Mouse (Mus musculus) C2C12 (cell line): Measurements from ENCODE around the gene Fyn. TPM values are rescaled to one million over a fixed set of nuclear protein-coding genes. Genes with fewer than 3 reads are reported as not detected.
A peak's percentile ranks its signal among the peaks of the same experiment; 100 is the strongest.

Experiments used
- H3K27me3 ChIP-seq: one replicate; pipeline ENCODE4 v1.6.1; 2011; ENCODE audit not compliant: control insufficient read depth, insufficient read depth, insufficient read length
- H3K36me3 ChIP-seq: one replicate; pipeline ENCODE4 v1.6.1; 2011; ENCODE audit not compliant: control insufficient read depth, insufficient read depth
- H3K4me3 ChIP-seq: one replicate; pipeline ENCODE4 v1.5.1; 2011; ENCODE audit warnings: mild to moderate bottlenecking, control low read depth; ENCODE audit not compliant: poor library complexity, insufficient read depth, severe bottlenecking
- H3K79me2 ChIP-seq: one replicate; pipeline ENCODE4 v1.6.1; 2011; ENCODE audit not compliant: control insufficient read depth, insufficient read depth
- H3K79me3 ChIP-seq: one replicate; pipeline ENCODE4 v1.6.1; 2011; ENCODE audit warnings: low read depth, control low read depth
- H3ac ChIP-seq: one replicate; pipeline ENCODE3; 2011; ENCODE audit warnings: low read depth; ENCODE audit not compliant: control insufficient read depth, insufficient read length
- CEBPB ChIP-seq: IDR thresholded peaks from one replicate; pipeline ENCODE4 v1.6.1; 2011; ENCODE audit warnings: low read depth, mild to moderate bottlenecking, control low read depth, moderate library complexity
- CTCF ChIP-seq: IDR thresholded peaks from one replicate; pipeline ENCODE4 v1.5.1; 2011; ENCODE audit not compliant: control insufficient read depth, insufficient read depth, insufficient read length
- FOSL1 ChIP-seq: IDR thresholded peaks from one replicate; pipeline ENCODE4 v1.8.0; 2011; ENCODE audit warnings: mild to moderate bottlenecking, low read length; ENCODE audit not compliant: poor library complexity, insufficient read depth, severe bottlenecking
- MAX ChIP-seq: IDR thresholded peaks from one replicate; pipeline ENCODE4 v1.6.1; 2011; ENCODE audit warnings: mild to moderate bottlenecking, control low read depth
- MYOD1 ChIP-seq: IDR thresholded peaks from one replicate; pipeline ENCODE4 v1.6.1; 2011; ENCODE audit warnings: low read depth; ENCODE audit not compliant: control insufficient read depth, insufficient read length
- MYOG ChIP-seq: IDR thresholded peaks from one replicate; pipeline ENCODE4 v1.6.1; 2011; ENCODE audit not compliant: control insufficient read depth, insufficient read length; ENCODE audit errors: extremely low read depth
- USF1 ChIP-seq: IDR thresholded peaks from one replicate; pipeline ENCODE4 v1.6.1; 2011; ENCODE audit warnings: low read depth, mild to moderate bottlenecking, control low read depth, moderate library complexity
- polyA plus RNA-seq: library from polyadenylated mRNA; unstranded; fragments of >200 nt; fragmentation: generic; extraction: Trizol; gene quantifications from one replicate; pipeline ENCODE4 v1.2.1, GENCODE M21; 2012; ENCODE audit warnings: missing spikeins

Gene Fyn
- polyA plus RNA-seq, 1 experiment: 16.1 TPM

DNA sequence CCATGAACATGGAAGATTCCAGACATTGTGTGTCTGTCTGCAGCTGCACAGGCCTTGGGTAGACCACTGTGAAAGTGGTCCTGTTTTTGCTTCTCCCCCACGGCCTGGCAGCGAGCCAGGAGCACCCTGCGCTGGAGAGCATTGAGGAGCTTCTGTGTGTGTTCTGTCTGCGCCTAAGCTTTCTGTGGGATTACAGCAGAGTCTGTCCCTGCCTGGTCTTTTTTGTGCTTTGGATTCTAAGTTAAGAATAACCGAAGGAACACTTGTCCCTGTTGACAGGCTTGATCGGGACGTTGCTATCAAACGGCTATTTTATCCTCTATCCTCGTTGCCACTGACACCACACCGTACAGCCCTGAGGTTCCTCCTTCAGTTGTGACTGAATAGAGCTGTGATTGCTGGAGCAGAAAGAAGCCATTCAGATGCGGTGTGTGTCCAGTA, 20.8 kb downstream of the Fyn start:
- no peaks in the 10 kb centered on the region for H3K36me3 ChIP-seq
- H3K4me3 ChIP-seq: no peak overlapping the region
- no peaks in the 10 kb centered on the region for H3K27me3 ChIP-seq
- no peak overlapping the region for H3ac ChIP-seq
- peaks cover 9% of the 10 kb centered on the region for H3K79me2 ChIP-seq
- TF ChIP-seq USF1 (no peak), FOSL1 (no peak), MYOG (no peak), CTCF (no peak), MAX (no peak), CEBPB (no peak), MYOD1 (no peak)
- H3K79me3 ChIP-seq: peaks cover 1% of the 10 kb centered on the region

GRCm38 (mm10) chr10:39390541-39390940, 21.9 kb downstream of the Fyn start:
- Histone ChIP-seq H3K36me3 (no peaks in the 10 kb centered on the region), H3K79me2 (peaks cover 6% of the 10 kb centered on the region), H3K27me3 (no peaks in the 10 kb centered on the region), H3K79me3 (no peaks in the 10 kb centered on the region), H3ac (no peak overlapping the region), H3K4me3 (no peak overlapping the region)
- TF ChIP-seq MAX (no peak), CEBPB (no peak), MYOD1 (no peak), CTCF (no peak), MYOG (no peak), FOSL1 (no peak), USF1 (no peak)

- Histone ChIP-seq H3K79me3 (no peaks in the 10 kb centered on the region), H3K36me3 (no peaks in the 10 kb centered on the region), H3K4me3 (no peak overlapping the region), H3K79me2 (no peaks in the 10 kb centered on the region), H3ac (no peak overlapping the region), H3K27me3 (no peaks in the 10 kb centered on the region)
- TF ChIP-seq MYOG (no peak), CEBPB (peak; percentile 55)
Measured at GRCm38 (mm10) chr10:39392900-39393483, 24.3 kb downstream of the Fyn start.

DNA sequence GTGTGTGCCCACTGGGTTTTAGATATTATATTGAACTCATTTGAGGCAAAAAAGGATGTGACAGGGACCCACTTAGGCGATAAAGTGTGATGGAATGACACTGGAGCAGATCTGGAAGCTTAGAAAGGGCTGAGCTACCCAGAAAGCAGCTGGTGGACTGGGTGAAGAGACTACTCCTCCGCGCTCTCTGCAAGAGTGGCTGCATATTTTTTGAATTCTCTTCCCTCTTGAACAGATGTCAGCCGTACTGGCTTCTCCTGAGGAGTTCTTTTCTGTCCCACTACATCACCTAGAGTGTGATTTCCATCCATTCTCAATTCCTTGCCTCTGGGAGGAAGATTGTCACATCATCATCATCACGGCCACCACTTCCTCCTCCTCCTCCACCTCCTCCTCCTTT, 26.9 kb downstream of the Fyn start:
- no peak overlapping the region for H3ac ChIP-seq
- no peaks in the 10 kb centered on the region for H3K79me3 ChIP-seq
- no peaks in the 10 kb centered on the region for H3K27me3 ChIP-seq
- peaks cover 5% of the 10 kb centered on the region for H3K36me3 ChIP-seq
- TF ChIP-seq MYOD1 (no peak), USF1 (no peak), CEBPB (no peak), MYOG (no peak), CTCF (no peak)
- H3K79me2 ChIP-seq: no peaks in the 10 kb centered on the region
- no peak overlapping the region for H3K4me3 ChIP-seq

DNA sequence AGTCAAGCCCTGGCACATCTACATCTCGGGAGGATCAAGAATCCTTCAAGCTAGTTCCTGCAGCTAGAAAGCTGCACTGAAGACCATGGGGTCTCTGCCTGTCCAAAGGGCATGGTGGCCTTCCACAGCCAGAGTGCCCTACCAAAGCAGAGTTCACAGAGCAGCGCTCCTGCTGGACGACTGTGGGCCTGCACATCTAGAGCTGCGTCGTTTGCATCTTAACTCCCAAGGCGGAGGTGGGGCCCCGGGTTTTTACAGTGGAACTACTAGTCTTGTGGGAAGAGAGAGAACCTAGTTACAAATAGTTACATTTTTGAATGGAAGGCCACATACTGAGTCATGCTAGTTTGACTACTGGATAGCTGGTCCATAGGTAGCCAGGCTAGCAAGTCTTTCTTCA, 30.3 kb downstream of the Fyn start:
- Histone ChIP-seq H3K27me3 (no peaks in the 10 kb centered on the region), H3ac (no peak overlapping the region), H3K36me3 (peaks cover 5% of the 10 kb centered on the region), H3K4me3 (no peak overlapping the region), H3K79me3 (no peaks in the 10 kb centered on the region), H3K79me2 (no peaks in the 10 kb centered on the region)
- TF ChIP-seq CEBPB: no peak
- TF ChIP-seq MYOD1: no peak
- TF ChIP-seq MYOG: no peak
- TF ChIP-seq CTCF: no peak
- no peak for TF ChIP-seq USF1
- TF ChIP-seq MAX: no peak
- no peak for TF ChIP-seq FOSL1

DNA sequence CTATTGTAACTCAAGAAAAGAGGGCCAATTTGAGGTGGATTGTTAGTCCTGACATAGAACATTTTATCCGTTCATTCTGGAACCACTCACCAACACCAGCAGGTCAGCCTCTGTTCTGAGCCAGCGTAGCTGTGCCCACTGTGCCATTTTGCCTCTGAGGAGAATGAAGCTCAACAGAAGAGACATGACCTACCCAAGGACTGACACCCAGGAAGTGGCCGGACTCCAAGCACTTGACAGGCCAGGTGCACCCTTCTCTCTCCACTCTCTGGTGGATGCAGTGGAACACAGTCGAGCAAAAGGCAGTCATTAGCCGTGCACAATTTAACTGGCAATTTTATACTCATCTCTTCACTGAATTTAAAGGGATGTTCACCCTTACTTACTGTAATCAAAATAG, 31.5 kb downstream of the Fyn start:
- no peak overlapping the region for H3K4me3 ChIP-seq
- TF ChIP-seq MAX (no peak), MYOD1 (no peak), MYOG (no peak), CTCF (no peak), CEBPB (no peak), USF1 (no peak)
- no peak overlapping the region for H3ac ChIP-seq
- H3K79me3 ChIP-seq: no peaks in the 10 kb centered on the region
- no peaks in the 10 kb centered on the region for H3K79me2 ChIP-seq
- H3K36me3 ChIP-seq: peaks cover 5% of the 10 kb centered on the region
- no peaks in the 10 kb centered on the region for H3K27me3 ChIP-seq
